Mouse (Mus musculus) lung, postnatal 36 days (tissue): ENCODE results near the gene Glod5.
A peak's percentile ranks its signal among the peaks of the same experiment; 100 is the strongest.
"Not testable (repeated sequence)": the region's sequence is repeated elsewhere in the genome, so short reads cannot be mapped to it uniquely, and the experiment has no call there.

Source experiments
- DNase-seq: peaks from one replicate; pipeline ENCODE4 v3.0.0; 2022; ENCODE audit warnings: mixed read lengths

Gene Glod5

DNA sequence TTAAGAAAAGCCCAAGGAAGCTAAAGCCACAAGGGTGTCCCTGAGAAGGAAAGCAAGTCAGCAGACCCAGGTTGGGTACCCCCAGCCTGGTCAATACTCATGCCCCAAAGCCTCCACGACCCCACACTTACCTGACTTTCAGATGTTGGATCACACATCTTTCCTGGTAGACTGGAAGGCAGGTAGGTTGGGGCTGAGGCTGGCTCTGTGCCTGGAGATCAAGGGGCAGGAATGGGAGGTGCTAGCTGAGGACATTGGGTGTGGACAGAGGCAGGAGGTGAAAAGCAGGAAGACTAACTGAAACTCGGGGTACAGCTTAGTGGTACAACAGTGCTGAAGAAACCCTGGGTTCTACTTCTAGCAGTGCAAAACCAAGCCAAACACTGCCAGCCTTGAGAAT is at the start of gene Glod5:
TSS of gene Glod5 (minus strand) at position 207 of the 400 bp plus-strand sequence.
- DNase-seq: no peak

DNA sequence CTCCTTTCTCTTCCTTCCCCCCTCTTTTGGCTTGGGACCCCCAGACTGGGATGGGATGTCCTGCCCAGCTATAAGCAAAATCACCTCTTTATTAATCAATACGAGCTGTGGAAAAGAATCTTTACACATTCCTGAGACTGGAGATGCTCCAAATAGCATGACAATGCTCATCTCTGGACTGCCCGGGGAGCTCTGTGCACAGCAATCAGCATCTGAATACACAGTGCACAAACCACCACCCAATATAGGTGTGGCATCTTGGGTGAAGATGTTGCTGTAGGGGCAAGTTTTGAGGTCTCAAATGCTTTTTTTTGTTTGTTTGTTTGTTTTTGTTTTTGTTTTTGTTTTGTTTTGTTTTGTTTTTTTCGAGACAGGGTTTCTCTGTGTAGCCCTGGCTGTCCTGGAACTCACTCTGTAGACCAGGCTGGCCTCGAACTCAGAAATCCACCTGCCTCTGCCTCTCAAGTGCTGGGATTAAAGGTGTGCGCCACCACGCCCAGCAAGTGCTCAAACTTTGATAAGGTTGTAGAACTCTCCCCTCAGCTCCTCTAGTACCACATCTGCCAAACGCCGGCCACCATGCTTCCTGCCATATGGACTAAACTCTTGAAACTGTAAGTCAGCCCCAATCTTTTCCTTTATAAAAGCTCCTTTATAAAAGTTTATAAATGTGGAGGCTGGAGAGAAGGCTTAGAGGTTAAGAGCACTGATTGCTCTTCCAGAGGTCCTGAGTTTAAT is 32.9 kb upstream of the Glod5 start:
- DNase-seq: not testable (repeated sequence)

GRCm38 (mm10) chrX:8033009-8033408 is 14.7 kb upstream of the Glod5 start:
- DNase-seq: no peak

DNA sequence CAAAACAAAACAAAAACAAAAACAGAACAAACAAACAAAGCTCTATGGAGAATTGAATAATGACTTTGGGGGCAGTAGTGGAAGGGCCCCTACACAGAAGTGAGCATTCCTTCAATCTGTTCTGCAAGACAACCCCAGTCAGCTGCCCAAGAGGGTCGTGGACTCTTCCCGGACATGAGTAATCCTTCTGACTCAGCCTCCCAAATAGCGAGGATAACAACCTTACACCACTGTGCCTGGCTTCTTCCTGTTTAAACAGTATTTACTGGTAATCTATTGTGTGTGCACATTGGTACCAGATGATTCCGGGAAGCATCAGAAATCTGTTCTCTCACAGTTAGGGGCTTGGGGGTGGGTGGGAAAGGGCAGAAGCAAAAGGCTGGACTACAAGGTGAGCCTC is 8.5 kb upstream of the Glod5 start:
- DNase-seq: no peak

- DNase-seq: no peak
These were observed 6.5 kb upstream of the Glod5 start for GRCm38 (mm10) chrX:8024795-8025194.

GRCm38 (mm10) chrX:8020111-8020778 is 2.0 kb upstream of the Glod5 start:
- DNase-seq: no peak

DNA sequence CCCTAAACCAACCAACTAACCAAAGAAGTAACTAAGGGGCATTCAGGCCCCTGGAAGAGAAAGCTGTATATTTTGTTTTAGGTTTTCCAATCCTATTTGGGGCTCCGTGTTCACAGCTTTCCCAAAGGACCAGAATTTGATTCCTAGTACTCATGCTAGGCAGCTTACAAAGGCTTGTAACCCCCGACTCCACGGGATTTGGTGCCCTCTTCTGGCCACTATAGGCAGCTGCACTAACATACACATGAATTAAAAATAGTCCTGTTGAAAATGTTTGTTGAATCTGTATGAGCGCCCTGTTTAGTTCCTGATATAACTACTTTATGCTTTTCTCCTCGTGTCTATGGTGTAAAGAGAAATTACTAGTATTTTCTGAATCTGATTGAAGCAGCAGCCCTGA is 1.1 kb downstream of the Glod5 start:
- DNase-seq: peak; percentile 15

DNA sequence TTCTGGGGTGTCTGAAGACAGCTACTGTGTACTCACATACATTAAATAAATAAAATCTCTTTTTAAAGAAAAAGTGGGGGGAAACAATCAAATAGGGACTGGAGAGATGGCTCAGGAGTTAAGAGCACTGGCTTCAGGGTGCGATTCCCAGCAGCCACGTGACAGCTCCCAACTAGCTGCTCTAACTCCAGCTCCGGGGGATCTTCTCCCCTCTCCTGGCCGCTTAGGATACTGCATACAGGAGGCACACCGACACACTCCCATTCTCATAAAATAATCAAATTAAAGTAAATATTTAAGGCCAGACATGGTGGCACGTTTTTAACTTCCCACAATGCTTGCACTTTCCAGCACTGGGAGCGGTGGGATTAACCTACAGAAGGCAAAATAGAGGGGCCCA is 2.6 kb downstream of the Glod5 start:
- DNase-seq: not testable (repeated sequence)

GRCm38 (mm10) chrX:8013569-8014314 is 4.5 kb downstream of the Glod5 start:
- DNase-seq: no peak

- no peak for DNase-seq
These were observed 5.1 kb downstream of the Glod5 start for GRCm38 (mm10) chrX:8013157-8013556.

GRCm38 (mm10) chrX:8009356-8009755 is 8.9 kb downstream of the Glod5 start:
- DNase-seq: not testable (repeated sequence)

DNA sequence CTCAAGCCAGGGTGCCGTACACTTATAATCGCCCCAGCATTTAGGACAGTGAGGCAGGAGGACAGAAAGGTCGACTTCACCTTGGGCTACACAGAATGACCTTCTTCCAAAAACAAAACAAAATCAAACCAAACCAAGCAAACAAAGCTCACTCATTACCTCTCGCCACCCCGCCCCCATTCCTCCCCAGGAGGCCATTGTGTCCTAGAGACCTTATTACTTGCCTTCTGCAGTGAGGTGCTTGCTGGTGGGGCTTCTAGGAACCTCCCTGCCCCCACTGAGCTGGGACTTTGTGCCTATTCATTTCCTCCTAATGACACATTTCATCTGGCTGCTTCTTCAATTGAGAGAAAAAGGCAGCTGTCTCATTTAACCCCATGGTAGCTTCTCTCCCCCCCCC is 9.7 kb downstream of the Glod5 start:
- DNase-seq: no peak

DNA sequence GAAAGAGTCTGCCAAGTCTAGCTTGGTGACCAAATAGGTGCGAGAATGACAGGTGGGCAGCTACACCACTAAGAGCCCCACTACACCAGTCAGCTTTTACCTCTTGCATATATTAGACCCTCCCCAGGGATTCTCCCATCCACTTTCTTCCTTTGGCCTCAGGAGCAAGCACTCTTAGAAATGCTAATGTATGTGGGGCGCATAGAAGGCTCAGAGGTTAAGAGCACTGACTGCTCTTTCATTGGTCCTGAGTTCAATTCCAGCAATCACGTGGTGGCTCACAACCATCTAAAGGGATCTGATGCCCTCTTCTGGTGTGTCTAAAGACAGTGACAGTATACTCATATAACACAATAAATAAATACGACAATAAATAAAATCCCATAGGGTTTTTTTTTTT is 15.3 kb downstream of the Glod5 start:
- DNase-seq: no peak

- DNase-seq: no peak
These were observed 16.3 kb downstream of the Glod5 start for GRCm38 (mm10) chrX:8002001-8002400.

DNA sequence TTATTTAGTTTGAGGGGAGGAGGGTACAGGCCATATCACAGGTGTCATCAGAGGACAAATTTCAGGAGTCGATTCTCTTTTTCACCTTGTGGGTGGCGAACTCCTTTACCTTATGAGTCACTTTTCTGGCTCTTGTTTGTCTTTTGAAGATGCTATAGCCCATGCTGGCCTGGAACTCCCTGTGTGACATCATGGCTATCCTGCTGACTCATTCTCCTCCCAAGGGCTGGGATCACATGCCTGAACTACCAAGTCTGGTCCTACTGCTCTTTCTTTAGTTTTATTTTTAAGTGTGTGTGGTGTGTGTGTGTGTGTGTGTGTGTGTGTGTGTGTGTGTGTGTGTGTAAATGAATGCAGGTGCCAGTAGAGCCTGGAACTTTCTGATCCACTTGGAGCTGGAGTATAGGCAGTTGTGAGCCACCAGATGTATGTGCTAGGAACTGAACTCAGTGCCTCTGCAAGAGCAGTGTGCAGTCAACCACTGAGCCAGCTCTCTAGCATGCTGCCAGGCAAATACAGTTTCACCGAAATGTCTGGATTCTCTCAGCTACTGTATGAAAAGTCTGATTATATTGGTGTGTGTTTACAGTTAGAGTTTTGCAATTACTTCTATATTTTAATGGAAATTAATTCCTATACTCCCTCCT is 17.6 kb downstream of the Glod5 start:
- DNase-seq: no peak

- DNase-seq: no peak
These were observed 25.1 kb downstream of the Glod5 start for GRCm38 (mm10) chrX:7993068-7993735.

GRCm38 (mm10) chrX:7992379-7993067 is 25.8 kb downstream of the Glod5 start:
- DNase-seq: no peak

GRCm38 (mm10) chrX:7981368-7981767 is 36.9 kb downstream of the Glod5 start:
- no peak for DNase-seq

GRCm38 (mm10) chrX:7977892-7978291 is 40.4 kb downstream of the Glod5 start, which contains the start of gene Gata1:
Gene Gata1, minus strand, starts transcription at chrX:7978071.
- DNase-seq: no peak

DNA sequence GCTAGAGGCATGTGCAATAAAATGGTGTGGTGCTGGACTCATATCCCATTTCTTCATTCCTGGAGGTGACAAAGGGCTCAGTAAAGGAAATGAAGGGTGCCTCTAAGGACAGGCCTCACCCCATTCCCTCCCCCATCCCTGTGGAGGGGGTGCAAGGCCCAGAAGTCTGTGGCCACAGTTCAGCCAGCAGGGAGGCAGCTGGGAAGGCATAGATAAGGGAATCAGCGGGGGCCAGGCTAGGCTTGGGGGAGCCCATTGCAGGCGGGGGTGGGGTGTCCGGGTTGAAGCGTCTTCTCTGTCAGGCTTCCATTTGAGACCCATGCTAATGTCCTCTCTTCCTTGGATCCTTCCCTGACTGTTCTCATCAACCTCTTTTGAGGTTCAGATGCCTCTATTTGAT is 47.0 kb downstream of the Glod5 start:
- no peak for DNase-seq

GRCm38 (mm10) chrX:7968899-7969298 is 49.4 kb downstream of the Glod5 start:
- DNase-seq: no peak

- no peak for DNase-seq
These were observed 50.1 kb downstream of the Glod5 start for GRCm38 (mm10) chrX:7968226-7968625.
